ENCODE assay signal across 24 mouse cellular contexts in the genomic region with DNA sequence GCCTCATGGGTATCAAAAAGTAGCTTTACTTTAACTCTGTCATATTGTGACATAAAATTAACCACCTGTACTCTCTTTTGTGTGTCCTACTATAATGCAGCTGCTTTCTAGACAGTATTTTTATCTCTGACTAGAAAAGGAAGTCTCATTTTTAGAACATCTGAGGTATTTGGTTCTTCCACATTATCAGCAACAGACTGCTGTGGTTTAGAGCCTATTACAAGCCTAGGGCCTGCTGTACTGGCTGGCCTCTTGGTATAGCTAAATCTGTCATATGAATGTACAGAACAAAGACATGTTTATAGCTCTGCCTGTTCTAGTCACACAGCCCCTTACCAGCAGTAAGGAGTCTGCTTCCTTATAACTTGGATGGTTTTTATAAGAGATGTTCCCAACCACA.
DNase-seq lines count a peak whose midpoint lies in the region; ATAC-seq lines count a peak whose summit lies in the region.
"Had no signal": no experiment of that assay in that cellular context is flagged by ENCODE, and none has a peak within 500 bp of the region (broad histone marks: within the 10 kb centered on the region; RNA-seq: fewer than 3 reads in every experiment).

No protein-coding gene starts in this region.

- no peak for DNase-seq in frontal cortex, adult 2 months (ENCODE audit: extremely low spot score in 1 of 2, low spot score in 1 of 2)
- peak; percentile 8 for DNase-seq in 416B (ENCODE audit: low read depth)
- DNase-seq in heart, postnatal 4 days: no peak
- DNase-seq: adrenal gland, adult 8-10 months; adrenal gland, postnatal 25 days; cerebellum, adult 11-12 months; cerebellum, adult 8-10 months; cerebellum, postnatal 10 days; cerebellum, postnatal 36 days; forebrain, postnatal 0 days; gastrocnemius, postnatal 10 days; gastrocnemius, postnatal 36 days; heart, adult 11 months; heart, postnatal 14 days had no signal

- peak; percentile 33; the same call in 1 of the 2 replicates for ATAC-seq in frontal cortex, adult (ENCODE audit: low TSS enrichment)
- ATAC-seq in common myeloid progenitor, adult 5-6 weeks (replicated peaks; ENCODE audit: low read depth, poor library complexity, severe bottlenecking): peak; percentile 59
- ATAC-seq in megakaryocyte-erythroid progenitor cell, adult 5-6 weeks (replicated peaks; ENCODE audit: low FRiP score, low TSS enrichment, poor library complexity, severe bottlenecking): peak; percentile 65; the same call in 1 of the 2 replicates
- ATAC-seq in granulocyte monocyte progenitor cell, adult 5-6 weeks (replicated peaks; ENCODE audit: poor library complexity, severe bottlenecking): no peak
- ATAC-seq: activated CD4-positive, CD25-positive, alpha-beta regulatory T cell, adult 4 months; CD4-positive, CD25-positive, alpha-beta regulatory T cell, adult 4 months; forebrain, embryonic 14.5 days; forebrain, postnatal 0 days; hindbrain, postnatal 0 days; inflammation-experienced regulatory T-cells, adult 6 months; intestine, embryonic 16.5 days had no signal
